Mouse (Mus musculus) E14TG2a.4 (cell line): Measurements from ENCODE around the gene Commd3.

Experiments
- CTCF ChIP-seq: conservative IDR thresholded peaks from 2 replicates; pipeline ENCODE4 v1.5.1; 2014; ENCODE audit warnings: low read length
- POU5F1 ChIP-seq: IDR thresholded peaks from 2 replicates; pipeline ENCODE4 v1.6.1; 2014; ENCODE audit warnings: low read length, borderline replicate concordance

- no peak for TF ChIP-seq CTCF
- no peak for TF ChIP-seq POU5F1
Observed at GRCm38 (mm10) chr2:18698663-18699385, 26.6 kb downstream of the Commd3 start.
